Mouse (Mus musculus): ENCODE data around the gene Cln6. TPM values are rescaled to one million over a fixed set of nuclear protein-coding genes. Genes with fewer than 3 reads are reported as not detected.
A peak's percentile ranks its signal among the peaks of the same experiment; 100 is the strongest.

Gene Cln6
- total RNA-seq, 2 experiments from 2014 or later = 12.3 to 20.2 TPM

- DNase-seq = peak in 1 of 2 experiments; percentile 35
These were observed 43.3 kb downstream of the Cln6 start for GRCm38 (mm10) chr9:62881871-62882270.

GRCm38 (mm10) chr9:62894486-62894885, 55.9 kb downstream of the Cln6 start:
- DNase-seq = peak; percentile 68 to 78

Other genes with a start within 250 kb of the Cln6 start
- 1 to 10 TPM; 1.8 to 2.2 TPM for gene Itga11, start 161.0 kb upstream of the Cln6 start, total RNA-seq (2021)
- gene Fem1b, start 26.9 kb upstream of the Cln6 start, total RNA-seq (2021) = 10 to 100 TPM; 37.7 to 43.6 TPM
- gene Calml4, start 19.3 kb downstream of the Cln6 start, total RNA-seq (2021) = 10 to 100 TPM in 1 of 2 experiments, 1 to 10 TPM in 1; 7.9 to 10.6 TPM
- 10 to 100 TPM; 32.2 to 33.7 TPM for gene Pias1, start 149.1 kb downstream of the Cln6 start, total RNA-seq (2021)